Mouse (Mus musculus): ENCODE measurements at regions not wholly inside any gene's neighbourhood (a gene's known extent, or its start where the extent isn't known, plus 50 kb on each side); places are given as distances from the start of the nearest gene placed in this dataset.
A peak's percentile ranks its signal among the peaks of the same experiment; 100 is the strongest.

GRCm38 (mm10) chr5:119944371-119944770, 111.9 kb downstream of the Tbx5 start:
- no peak for DNase-seq

- no peak for DNase-seq
Measured at GRCm38 (mm10) chr5:119948399-119948798, 115.9 kb downstream of the Tbx5 start.

- DNase-seq = no peak
Measured at GRCm38 (mm10) chr5:119952085-119952484, 119.6 kb downstream of the Tbx5 start.

GRCm38 (mm10) chr5:119953189-119953588, 120.7 kb downstream of the Tbx5 start:
- DNase-seq = no peak

GRCm38 (mm10) chr5:119953811-119954566, 121.5 kb downstream of the Tbx5 start:
- DNase-seq = no peak

GRCm38 (mm10) chr5:119958942-119959341, 126.5 kb downstream of the Tbx5 start:
- DNase-seq = no peak

- DNase-seq = no peak
Measured at GRCm38 (mm10) chr5:119964751-119965150, 132.3 kb downstream of the Tbx5 start.

GRCm38 (mm10) chr5:119971286-119971685, 138.8 kb downstream of the Tbx5 start:
- DNase-seq = no peak

GRCm38 (mm10) chr5:119972802-119973437, 140.5 kb downstream of the Tbx5 start:
- DNase-seq = peak; percentile 2

- no peak for DNase-seq
Measured at GRCm38 (mm10) chr5:119978096-119978715, 138.1 kb upstream of the Rbm19 start.

GRCm38 (mm10) chr5:119981111-119981807, 135.0 kb upstream of the Rbm19 start:
- DNase-seq = no peak

- DNase-seq = no peak
Measured at GRCm38 (mm10) chr5:119984206-119984605, 132.1 kb upstream of the Rbm19 start.

- DNase-seq = no peak
Measured at GRCm38 (mm10) chr5:119992130-119992529, 124.1 kb upstream of the Rbm19 start.

GRCm38 (mm10) chr5:119995726-119996125, 120.5 kb upstream of the Rbm19 start:
- DNase-seq = no peak

- no peak for DNase-seq
Measured at GRCm38 (mm10) chr5:120005696-120006469, 110.4 kb upstream of the Rbm19 start.

- no peak for DNase-seq
Measured at GRCm38 (mm10) chr5:120007738-120008137, 108.5 kb upstream of the Rbm19 start.

- DNase-seq = no peak
Measured at GRCm38 (mm10) chr5:120008306-120008705, 108.0 kb upstream of the Rbm19 start.

GRCm38 (mm10) chr5:120015417-120015816, 100.8 kb upstream of the Rbm19 start:
- DNase-seq = no peak

- no peak for DNase-seq
Measured at GRCm38 (mm10) chr5:120018126-120018525, 98.1 kb upstream of the Rbm19 start.

- no peak for DNase-seq
Measured at GRCm38 (mm10) chr5:120020748-120021147, 95.5 kb upstream of the Rbm19 start.

GRCm38 (mm10) chr5:120022276-120022675, 94.0 kb upstream of the Rbm19 start:
- DNase-seq = no peak

- no peak for DNase-seq
Measured at GRCm38 (mm10) chr5:120024071-120024470, 92.2 kb upstream of the Rbm19 start.

GRCm38 (mm10) chr5:120025212-120025611, 91.1 kb upstream of the Rbm19 start:
- no peak for DNase-seq

All from kidney, postnatal 14 days (tissue).